Mouse (Mus musculus) limb, embryonic 10.5 days (tissue): Measurements from ENCODE around the gene 0610012G03Rik. TPM values are rescaled to one million over a fixed set of nuclear protein-coding genes. Genes with fewer than 3 reads are reported as not detected.

Experiments used
- DNase-seq: peaks from one replicate; pipeline ENCODE4 v3.0.0-alpha.2; 2017; ENCODE audit warnings: low spot score
- H3K27ac ChIP-seq: fragments of 300-500 bp; sonication (generic); 2 replicates; pipeline ENCODE4 v1.5.1; 2016; ENCODE audit warnings: mild to moderate bottlenecking
- H3K27me3 ChIP-seq: fragments of 300-500 bp; sonication (generic); 2 replicates; pipeline ENCODE4 v1.6.1; 2016; ENCODE audit warnings: low read depth, mild to moderate bottlenecking; ENCODE audit not compliant: poor library complexity, severe bottlenecking
- H3K36me3 ChIP-seq: fragments of 300-500 bp; sonication (generic); 2 replicates; pipeline ENCODE4 v1.6.1; 2016; ENCODE audit warnings: mild to moderate bottlenecking, moderate library complexity
- H3K4me1 ChIP-seq: fragments of 300-500 bp; sonication (generic); 2 replicates; pipeline ENCODE4 v1.6.1; 2016
- H3K4me3 ChIP-seq: fragments of 300-500 bp; sonication (generic); 2 replicates; pipeline ENCODE4 v1.5.1; 2016; ENCODE audit warnings: mild to moderate bottlenecking, moderate library complexity
- H3K9me3 ChIP-seq: fragments of 300-500 bp; sonication (generic); replicated peaks from 2 replicates; pipeline ENCODE4 v1.6.1; 2016; ENCODE audit warnings: mild to moderate bottlenecking
- WGBS: fragments of 180-500 bp; shearing (Covaris S2); methylation state at CpG from one replicate; pipeline ENCODE4 v1.1.7; 2016; 5-methylcytosine and 5-hydroxymethylcytosine counted together
- polyA plus RNA-seq: library from polyadenylated mRNA; unstranded; fragments of >200 nt; fragmentation: Nextera tagmentation; extraction: Ambion mirVana; gene quantifications from 2 replicates; pipeline ENCODE4 v1.2.1, GENCODE M21; 2016

0610012G03Rik gene
- polyA plus RNA-seq, 1 experiment from 2014 or later, result 87.2 TPM

GRCm38 (mm10) chr16:31926091-31926490 is 22.2 kb downstream of the 0610012G03Rik start:
- no peak overlapping the region for H3K27ac ChIP-seq
- WGBS, result 84% methylated on average over 6 of the region's 6 CpGs
- no peak for DNase-seq
- peaks cover 7% of the 10 kb centered on the region for H3K4me1 ChIP-seq
- peaks cover 19% of the 10 kb centered on the region for H3K27me3 ChIP-seq
- no peak overlapping the region for H3K4me3 ChIP-seq
- H3K9me3 ChIP-seq, result no peaks in the 10 kb centered on the region
- H3K36me3 ChIP-seq, result no peaks in the 10 kb centered on the region

GRCm38 (mm10) chr16:31924368-31924767 is 23.9 kb downstream of the 0610012G03Rik start:
- 86% methylated on average over 6 of the region's 6 CpGs for WGBS

GRCm38 (mm10) chr16:31918248-31918724 is 30.0 kb downstream of the 0610012G03Rik start:
- peak overlapping the region; percentile 42; the same call in 1 of the 2 replicates for H3K27ac ChIP-seq
- H3K36me3 ChIP-seq, result no peaks in the 10 kb centered on the region
- no peaks in the 10 kb centered on the region for H3K9me3 ChIP-seq
- no peaks in the 10 kb centered on the region for H3K27me3 ChIP-seq
- peak overlapping the region; percentile 30 for H3K4me3 ChIP-seq
- peak; percentile 82 for DNase-seq
- 0 out of 2 replicates have a peak, but pooled peaks cover 3% of the 10 kb centered on the region for H3K4me1 ChIP-seq
- WGBS, result 5% methylated on average over 14 of the region's 14 CpGs

More at GRCm38 (mm10) chr16:31924368-31924767, 23.9 kb downstream of the 0610012G03Rik start:
- no peaks in the 10 kb centered on the region for H3K9me3 ChIP-seq
- peaks cover 7% of the 10 kb centered on the region for H3K4me1 ChIP-seq
- H3K36me3 ChIP-seq, result no peaks in the 10 kb centered on the region
- H3K4me3 ChIP-seq, result no peak overlapping the region
- DNase-seq, result no peak
- H3K27ac ChIP-seq, result no peak overlapping the region
- peaks cover 1% of the 10 kb centered on the region; the same call in 1 of the 2 replicates for H3K27me3 ChIP-seq

- 78% methylated on average over 11 of the region's 11 CpGs for WGBS
- Histone ChIP-seq H3K4me3 (no peak overlapping the region), H3K36me3 (no peaks in the 10 kb centered on the region), H3K4me1 (0 out of 2 replicates have a peak, but pooled peaks cover 3% of the 10 kb centered on the region), H3K27ac (no peak overlapping the region), H3K27me3 (no peaks in the 10 kb centered on the region), H3K9me3 (no peaks in the 10 kb centered on the region)
- DNase-seq, result no peak
Measured at GRCm38 (mm10) chr16:31917776-31918175, 30.5 kb downstream of the 0610012G03Rik start.

GRCm38 (mm10) chr16:31910281-31910847 is 37.9 kb downstream of the 0610012G03Rik start:
- H3K4me1 ChIP-seq, result peaks cover 14% of the 10 kb centered on the region
- H3K27me3 ChIP-seq, result peaks cover 7% of the 10 kb centered on the region; the same call in 1 of the 2 replicates
- no peaks in the 10 kb centered on the region for H3K9me3 ChIP-seq
- no peaks in the 10 kb centered on the region for H3K36me3 ChIP-seq
- H3K4me3 ChIP-seq, result no peak overlapping the region
- H3K27ac ChIP-seq, result no peak overlapping the region
- DNase-seq, result no peak
- WGBS, result 72% methylated on average over 10 of the region's 10 CpGs

GRCm38 (mm10) chr16:31908959-31909358 is 39.3 kb downstream of the 0610012G03Rik start:
- Histone ChIP-seq H3K27ac (no peak overlapping the region), H3K4me3 (no peak overlapping the region), H3K27me3 (peaks cover 7% of the 10 kb centered on the region; the same call in 1 of the 2 replicates), H3K4me1 (peaks cover 14% of the 10 kb centered on the region), H3K9me3 (no peaks in the 10 kb centered on the region), H3K36me3 (no peaks in the 10 kb centered on the region)
- no peak for DNase-seq
- WGBS, result 70% methylated on average over 11 of the region's 11 CpGs

- Histone ChIP-seq H3K36me3 (no peaks in the 10 kb centered on the region), H3K9me3 (no peaks in the 10 kb centered on the region), H3K27ac (no peak overlapping the region), H3K4me1 (peaks cover 14% of the 10 kb centered on the region), H3K27me3 (peaks cover 7% of the 10 kb centered on the region; the same call in 1 of the 2 replicates), H3K4me3 (peak overlapping the region; percentile 45)
- peak; percentile 48 for DNase-seq
- 7% methylated on average over 9 of the region's 9 CpGs for WGBS
Measured at GRCm38 (mm10) chr16:31906896-31907295, 41.4 kb downstream of the 0610012G03Rik start.

- WGBS, result 35% methylated on average over 19 of the region's 20 CpGs
- no peaks in the 10 kb centered on the region for H3K9me3 ChIP-seq
- no peak overlapping the region for H3K27ac ChIP-seq
- peak overlapping the region; percentile 45 for H3K4me3 ChIP-seq
- H3K27me3 ChIP-seq, result peaks cover 7% of the 10 kb centered on the region; the same call in 1 of the 2 replicates
- no peak for DNase-seq
- peaks cover 14% of the 10 kb centered on the region for H3K4me1 ChIP-seq
- no peaks in the 10 kb centered on the region for H3K36me3 ChIP-seq
Measured at GRCm38 (mm10) chr16:31905891-31906825, 42.1 kb downstream of the 0610012G03Rik start.

- Histone ChIP-seq H3K9me3 (no peaks in the 10 kb centered on the region), H3K36me3 (no peaks in the 10 kb centered on the region), H3K27me3 (peaks cover 7% of the 10 kb centered on the region; the same call in 1 of the 2 replicates), H3K4me1 (peaks cover 14% of the 10 kb centered on the region), H3K27ac (no peak overlapping the region), H3K4me3 (no peak overlapping the region)
- WGBS, result 74% methylated on average over 4 of the region's 4 CpGs
- DNase-seq, result no peak
Measured at GRCm38 (mm10) chr16:31905331-31905730, 43.0 kb downstream of the 0610012G03Rik start.

GRCm38 (mm10) chr16:31903239-31903638 is 45.1 kb downstream of the 0610012G03Rik start:
- no peaks in the 10 kb centered on the region for H3K36me3 ChIP-seq
- H3K27me3 ChIP-seq, result peaks cover 7% of the 10 kb centered on the region; the same call in 1 of the 2 replicates
- H3K4me3 ChIP-seq, result no peak overlapping the region
- 0 out of 2 replicates have a peak, but pooled peaks cover 2% of the 10 kb centered on the region for H3K9me3 ChIP-seq
- no peak overlapping the region for H3K27ac ChIP-seq
- 90% methylated on average over 8 of the region's 8 CpGs for WGBS
- no peak for DNase-seq
- H3K4me1 ChIP-seq, result peaks cover 17% of the 10 kb centered on the region

- H3K27me3 ChIP-seq, result peaks cover 7% of the 10 kb centered on the region; the same call in 1 of the 2 replicates
- H3K4me1 ChIP-seq, result peaks cover 25% of the 10 kb centered on the region
- DNase-seq, result no peak
- H3K36me3 ChIP-seq, result no peaks in the 10 kb centered on the region
- H3K9me3 ChIP-seq, result 0 out of 2 replicates have a peak, but pooled peaks cover 2% of the 10 kb centered on the region
- 88% methylated on average over 1 of the region's 1 CpGs for WGBS
- H3K4me3 ChIP-seq, result no peak overlapping the region
- H3K27ac ChIP-seq, result no peak overlapping the region
Measured at GRCm38 (mm10) chr16:31901886-31902285, 46.4 kb downstream of the 0610012G03Rik start.

- Histone ChIP-seq H3K9me3 (0 out of 2 replicates have a peak, but pooled peaks cover 2% of the 10 kb centered on the region), H3K27ac (no peak overlapping the region), H3K36me3 (no peaks in the 10 kb centered on the region), H3K4me1 (peaks cover 21% of the 10 kb centered on the region), H3K27me3 (no peaks in the 10 kb centered on the region), H3K4me3 (no peak overlapping the region)
- no peak for DNase-seq
- WGBS, result 83% methylated on average over 18 of the region's 18 CpGs
Measured at GRCm38 (mm10) chr16:31898546-31899326, 49.6 kb downstream of the 0610012G03Rik start.
